Mouse (Mus musculus): ENCODE results near the gene Hdgfl3.

The Hdgfl3 gene

DNA sequence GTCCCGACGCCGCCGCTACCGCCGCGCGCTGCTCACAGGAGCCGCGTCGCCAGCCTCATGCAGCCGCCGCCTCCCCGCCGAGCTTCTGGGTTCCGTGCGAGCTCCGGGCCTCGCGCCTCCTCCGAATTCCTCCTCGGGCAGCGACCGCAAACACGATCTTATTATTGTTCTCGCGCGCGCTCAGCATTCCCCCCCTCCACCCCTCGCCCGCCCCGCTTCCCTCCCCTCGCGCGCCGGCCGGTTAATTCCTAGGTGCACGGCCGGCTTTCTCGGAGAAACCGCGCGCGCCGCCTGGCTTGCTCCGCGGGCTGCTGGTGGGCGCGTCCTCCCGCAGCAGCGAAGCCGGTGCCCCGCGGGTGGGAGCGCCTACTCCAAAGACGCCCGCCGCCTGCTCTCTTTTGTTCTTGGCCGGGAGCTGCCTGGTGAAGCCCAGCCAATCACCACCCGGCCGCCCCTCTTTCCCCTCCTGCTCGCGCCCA, at the start of gene Hdgfl3:
Hdgfl3 (minus strand) TSS at position 207 of the 479 bp plus-strand sequence.
- no peak for DNase-seq (ENCODE audit: extremely low read depth, low read depth, low spot score)

DNA sequence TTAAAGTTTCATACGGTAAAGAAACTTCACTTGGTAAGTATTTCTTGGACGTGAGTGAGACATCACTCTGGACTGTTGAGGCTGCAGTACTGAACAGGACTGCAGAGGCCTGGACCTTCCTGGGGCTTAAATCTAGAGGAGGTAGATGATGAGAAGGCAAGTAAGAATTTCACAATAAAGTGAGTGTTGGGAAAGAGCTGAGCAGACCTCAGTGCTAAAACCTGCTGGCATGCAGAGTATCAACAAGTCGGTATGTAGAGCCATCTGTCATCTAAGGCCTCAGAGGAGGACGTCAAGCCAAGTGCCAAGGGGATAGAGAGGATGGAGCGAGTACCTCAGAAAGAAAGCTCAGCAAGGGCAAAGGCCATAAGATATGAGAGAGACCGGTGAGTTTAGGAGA, 49.4 kb upstream of the Hdgfl3 start:
- no peak for DNase-seq (ENCODE audit: extremely low read depth, low read depth, low spot score)

- DNase-seq (ENCODE audit: extremely low read depth, low read depth, low spot score) = no peak
Observed at GRCm38 (mm10) chr7:81978304-81978703, 44.0 kb upstream of the Hdgfl3 start.

DNA sequence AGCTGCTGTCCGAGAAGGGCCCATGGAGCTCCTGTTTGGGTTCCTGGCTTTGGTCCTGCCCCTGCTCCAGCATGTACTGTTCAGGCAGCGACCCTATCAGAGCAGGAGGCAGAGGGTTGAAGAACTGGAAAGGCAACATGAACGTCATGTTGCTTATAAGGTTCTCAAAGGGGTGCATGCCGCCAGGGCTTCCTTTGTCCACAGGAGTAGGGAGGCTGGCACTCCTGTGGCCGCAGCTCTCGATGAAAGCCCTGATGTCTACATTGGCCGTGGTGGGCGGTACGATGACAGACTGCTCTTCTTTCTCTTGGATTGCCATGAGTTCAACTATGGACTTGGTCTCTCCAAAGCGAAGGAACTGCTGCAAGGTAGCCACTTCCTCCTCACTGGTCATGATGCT, 40.3 kb upstream of the Hdgfl3 start:
- DNase-seq (ENCODE audit: extremely low read depth, low read depth, low spot score) = no peak

GRCm38 (mm10) chr7:81973939-81974338, 39.7 kb upstream of the Hdgfl3 start:
- DNase-seq (ENCODE audit: extremely low read depth, low read depth, low spot score) = no peak

DNA sequence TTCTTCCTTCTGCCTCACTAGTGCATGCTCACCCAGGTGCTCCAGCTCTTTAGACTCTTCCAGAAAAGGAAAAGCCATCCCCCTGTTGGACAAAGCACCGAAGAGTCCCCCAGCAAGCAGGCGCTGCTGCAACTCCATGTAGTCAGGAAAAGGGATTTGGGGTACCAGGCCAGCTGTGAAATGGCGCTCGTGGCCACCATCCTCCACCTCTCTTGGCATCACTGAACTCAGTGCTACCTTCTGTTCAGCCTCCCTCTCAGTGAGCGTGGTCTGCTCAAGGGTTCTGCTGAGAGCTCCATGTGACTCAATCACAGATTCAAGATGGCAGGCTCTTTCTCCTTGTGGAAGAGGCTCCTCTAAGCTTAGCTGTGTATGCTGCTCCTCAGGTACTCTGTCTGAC, 39.1 kb upstream of the Hdgfl3 start:
- no peak for DNase-seq (ENCODE audit: extremely low read depth, low read depth, low spot score)

GRCm38 (mm10) chr7:81968975-81969374, 34.7 kb upstream of the Hdgfl3 start:
- DNase-seq (ENCODE audit: extremely low read depth, low read depth, low spot score) = no peak

GRCm38 (mm10) chr7:81968451-81968850, 34.2 kb upstream of the Hdgfl3 start:
- no peak for DNase-seq (ENCODE audit: extremely low read depth, low read depth, low spot score)

- no peak for DNase-seq (ENCODE audit: extremely low read depth, low read depth, low spot score)
Observed at GRCm38 (mm10) chr7:81966195-81966594, 31.9 kb upstream of the Hdgfl3 start.

DNA sequence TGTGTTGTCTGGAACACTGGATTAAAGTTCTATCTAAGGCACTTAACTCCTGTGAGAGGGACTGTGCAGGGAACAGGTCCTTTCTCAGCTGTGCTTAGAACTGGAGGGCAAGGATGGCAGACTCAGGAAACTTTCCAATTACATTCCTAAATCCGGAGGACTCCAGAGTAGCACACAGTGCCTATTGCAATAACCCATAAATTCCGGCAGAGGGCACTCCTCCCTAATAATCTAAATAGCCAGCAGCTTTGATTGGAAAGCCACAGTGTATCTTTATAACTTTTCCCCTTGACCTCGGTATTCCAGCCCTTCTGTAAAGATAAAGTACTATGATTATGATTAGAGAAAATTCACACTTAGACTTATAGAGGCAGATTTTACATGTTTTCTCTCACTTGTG, 25.4 kb upstream of the Hdgfl3 start:
- DNase-seq (ENCODE audit: extremely low read depth, low read depth, low spot score) = no peak

GRCm38 (mm10) chr7:81954208-81954846, 20.1 kb upstream of the Hdgfl3 start:
- DNase-seq (ENCODE audit: extremely low read depth, low read depth, low spot score) = no peak

GRCm38 (mm10) chr7:81950499-81950898, 16.2 kb upstream of the Hdgfl3 start:
- DNase-seq (ENCODE audit: extremely low read depth, low read depth, low spot score) = no peak

DNA sequence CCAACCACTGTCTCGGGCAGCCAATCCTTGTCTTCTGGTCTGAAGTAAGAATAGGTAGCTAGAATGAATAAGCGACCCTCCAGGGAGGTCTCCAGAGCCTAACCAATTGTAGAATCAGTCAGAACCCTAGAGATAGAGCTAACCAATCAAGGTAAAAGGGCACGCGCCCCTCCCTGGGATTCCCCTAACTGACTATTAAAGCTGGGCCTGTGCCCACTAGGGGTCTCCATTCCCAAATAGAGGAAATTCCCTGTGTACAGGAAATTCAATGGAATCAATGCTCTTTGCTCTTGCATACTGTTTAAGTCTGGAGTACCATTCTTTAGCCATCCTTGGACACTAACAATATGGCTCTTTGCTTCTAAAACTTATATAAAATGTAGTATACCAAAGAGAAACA, 11.1 kb upstream of the Hdgfl3 start:
- no peak for DNase-seq (ENCODE audit: extremely low read depth, low read depth, low spot score)

DNA sequence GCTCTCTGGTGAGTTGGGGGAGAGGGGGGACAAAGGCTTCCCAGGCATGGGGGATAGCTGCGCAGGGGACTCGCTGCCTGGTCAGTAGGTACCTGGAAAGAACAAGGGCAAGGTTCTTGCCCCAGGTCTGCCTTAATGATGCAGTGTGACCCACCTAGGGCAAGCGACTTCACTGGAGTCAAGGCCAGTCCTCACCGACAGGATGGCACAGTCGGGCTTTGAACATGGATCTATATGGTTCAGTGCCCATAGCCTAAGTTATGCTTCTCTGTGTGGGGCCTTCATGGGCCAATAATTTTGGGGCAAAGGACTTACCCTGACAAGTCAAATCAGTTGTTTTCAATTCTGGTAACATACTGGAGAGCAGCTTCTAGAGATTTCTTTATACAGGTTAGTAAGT, 533 bp upstream of the Hdgfl3 start:
- no peak for DNase-seq (ENCODE audit: extremely low read depth, low read depth, low spot score)

- DNase-seq (ENCODE audit: extremely low read depth, low read depth, low spot score) = no peak
Observed at GRCm38 (mm10) chr7:81933601-81934266, 539 bp downstream of the Hdgfl3 start.

DNA sequence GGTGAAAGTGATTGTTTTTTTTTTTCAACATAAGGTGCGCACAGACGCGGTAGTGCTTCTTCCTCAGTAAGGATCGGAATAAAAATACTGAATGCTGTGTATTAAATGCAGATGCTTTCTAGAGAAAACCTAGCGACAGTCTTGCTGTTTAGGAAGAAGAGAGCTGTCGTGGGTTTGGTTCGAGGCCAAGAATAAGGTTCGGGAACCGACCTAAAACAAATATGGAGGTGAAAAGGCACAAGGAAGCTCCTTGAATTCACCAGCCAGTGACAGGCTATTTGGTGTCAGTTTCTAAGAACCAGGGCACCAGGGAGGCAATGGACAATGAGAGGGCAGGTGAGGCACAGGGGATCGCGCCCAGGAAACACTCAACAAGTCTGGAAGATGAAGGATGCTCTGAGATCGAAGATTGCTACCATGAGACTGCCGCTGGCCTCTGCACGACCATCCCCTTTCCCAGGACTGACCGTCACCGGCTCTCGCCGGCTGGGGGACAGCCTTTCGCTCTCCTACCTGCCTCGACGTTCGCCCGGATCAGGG, 1.1 kb downstream of the Hdgfl3 start:
- no peak for DNase-seq (ENCODE audit: extremely low read depth, low read depth, low spot score)

DNA sequence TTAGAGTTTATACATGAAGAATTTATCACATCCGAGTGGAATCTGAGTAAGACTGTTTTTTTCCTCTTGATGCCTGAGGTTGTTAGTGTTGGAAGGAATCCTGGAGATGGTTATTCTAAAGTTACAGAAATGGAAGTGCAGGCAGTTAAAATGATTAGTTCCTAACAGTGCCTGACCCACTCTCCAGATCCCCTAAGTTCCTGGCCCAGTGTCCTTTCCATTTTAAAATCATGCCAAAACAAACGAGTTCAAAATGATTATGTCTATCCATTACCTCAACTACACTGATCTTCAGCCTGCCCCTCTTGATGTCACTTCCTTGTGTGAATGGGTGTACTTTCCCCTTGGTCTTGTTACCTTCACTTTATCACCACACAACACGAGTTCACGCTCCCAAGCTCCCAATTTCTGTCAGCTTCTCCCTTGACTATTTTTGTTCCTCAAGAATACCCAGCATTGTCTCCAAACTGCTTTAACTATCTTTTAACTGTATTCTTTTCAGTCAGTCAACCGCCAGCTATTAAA, 1.7 kb downstream of the Hdgfl3 start:
- no peak for DNase-seq (ENCODE audit: extremely low read depth, low read depth, low spot score)

DNA sequence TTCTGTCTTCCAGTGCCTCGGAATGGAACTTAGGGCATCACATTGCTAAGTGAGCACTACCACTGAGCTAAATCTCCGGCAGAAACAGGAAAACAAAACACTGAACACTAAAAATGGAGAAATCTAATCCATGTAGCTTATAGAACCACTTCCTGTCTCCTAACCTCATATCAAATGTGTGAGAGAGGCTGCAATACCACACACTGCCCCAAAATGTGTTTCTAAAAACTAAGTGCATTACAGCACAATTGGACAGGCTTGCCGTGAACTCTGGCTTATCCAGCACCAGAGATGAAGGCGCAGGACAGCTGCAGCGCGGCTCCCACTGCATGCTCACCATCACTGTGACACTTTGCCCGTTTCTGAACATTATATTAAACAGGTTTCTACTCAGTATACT, 5.3 kb downstream of the Hdgfl3 start:
- no peak for DNase-seq (ENCODE audit: extremely low read depth, low read depth, low spot score)

DNA sequence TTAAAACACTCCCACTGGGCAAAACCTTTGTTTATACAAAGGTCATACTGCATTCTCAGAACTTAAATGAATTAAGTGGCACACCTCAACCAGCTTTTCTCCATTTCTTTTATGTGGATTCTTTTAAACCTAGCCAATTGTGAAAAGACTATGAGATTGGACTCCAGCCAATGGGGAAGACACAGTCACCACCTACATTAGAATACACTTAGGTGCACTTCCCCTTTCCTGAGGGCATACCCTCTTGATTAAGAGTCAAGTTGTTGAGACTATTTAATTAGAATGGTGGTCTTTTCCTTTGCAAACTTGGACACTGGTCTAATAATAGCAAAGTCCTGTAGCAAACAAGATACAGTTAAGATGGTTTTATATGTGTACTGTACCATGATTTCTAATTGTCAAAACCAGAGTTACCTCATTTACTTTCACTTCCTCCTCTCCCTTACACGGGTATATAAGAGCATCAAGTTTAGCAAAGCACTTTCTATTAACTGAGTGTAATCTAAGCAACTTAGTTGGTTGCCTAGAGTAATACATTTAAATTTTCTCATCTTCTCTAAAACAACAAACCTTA, 12.8 kb downstream of the Hdgfl3 start:
- DNase-seq (ENCODE audit: extremely low read depth, low read depth, low spot score) = no peak

DNA sequence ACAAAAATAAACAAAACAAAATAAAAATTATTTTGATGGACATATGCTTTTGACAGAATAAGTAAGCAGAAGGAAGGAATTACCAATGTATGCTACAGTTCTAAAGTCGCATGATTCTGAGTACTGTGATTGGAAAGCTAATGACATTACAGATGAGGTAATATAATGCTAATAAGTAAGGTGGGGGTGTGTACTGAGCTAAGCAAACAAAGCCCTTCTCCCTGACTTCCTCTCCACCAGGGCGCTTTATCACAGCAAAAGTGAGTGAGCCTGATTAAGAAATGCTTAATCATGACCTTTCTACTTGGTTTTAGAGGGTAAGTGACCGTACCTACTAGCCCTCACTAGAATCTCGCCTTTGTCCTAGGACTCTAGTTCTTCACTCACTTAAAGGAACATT, 14.0 kb downstream of the Hdgfl3 start:
- no peak for DNase-seq (ENCODE audit: extremely low read depth, low read depth, low spot score)

DNA sequence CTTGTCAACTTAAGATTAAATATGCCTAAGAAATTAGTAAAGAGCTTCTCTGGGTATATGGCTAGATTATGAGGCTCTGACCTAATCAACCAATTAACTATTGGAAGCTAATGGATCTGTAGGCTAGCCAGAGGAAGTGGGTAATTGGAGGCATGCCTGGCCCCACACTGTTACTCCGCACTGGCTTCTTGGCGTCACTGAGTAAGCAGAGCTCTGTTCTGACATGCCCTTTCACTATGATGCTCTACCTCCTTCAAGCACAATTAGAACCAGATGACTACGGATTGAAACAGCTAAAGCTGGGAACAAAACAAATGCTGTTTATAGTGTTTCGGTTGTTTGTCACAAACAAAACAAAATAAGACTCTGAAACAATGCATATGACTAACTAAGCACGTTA, 16.0 kb downstream of the Hdgfl3 start:
- DNase-seq (ENCODE audit: extremely low read depth, low read depth, low spot score) = no peak

- no peak for DNase-seq (ENCODE audit: extremely low read depth, low read depth, low spot score)
Observed at GRCm38 (mm10) chr7:81904926-81905325, 29.3 kb downstream of the Hdgfl3 start.
